Mouse (Mus musculus) ovary, postnatal 36 days (tissue): ENCODE measurements around the gene Alpk3.
"Not testable (repeated sequence)": the region's sequence is repeated elsewhere in the genome, so short reads cannot be mapped to it uniquely, and the experiment has no call there.

Experiments used
- DNase-seq: peaks from one replicate; pipeline ENCODE4 v3.0.0; 2022; ENCODE audit warnings: low spot score, mixed read lengths

The Alpk3 gene

GRCm38 (mm10) chr7:81131864-81132263 lies 74.5 kb downstream of the Alpk3 start:
- no peak for DNase-seq

- peak; percentile 60 for DNase-seq
These were observed 75.5 kb downstream of the Alpk3 start for GRCm38 (mm10) chr7:81132851-81133279.

- no peak for DNase-seq
These were observed 76.0 kb downstream of the Alpk3 start for GRCm38 (mm10) chr7:81133416-81133815.

- no peak for DNase-seq
These were observed 76.5 kb downstream of the Alpk3 start for GRCm38 (mm10) chr7:81133941-81134340.

GRCm38 (mm10) chr7:81134614-81135067 lies 77.2 kb downstream of the Alpk3 start:
- DNase-seq, result peak; percentile 58

GRCm38 (mm10) chr7:81137292-81137691 lies 79.9 kb downstream of the Alpk3 start:
- no peak for DNase-seq

GRCm38 (mm10) chr7:81139100-81139499 lies 81.7 kb downstream of the Alpk3 start:
- no peak for DNase-seq

GRCm38 (mm10) chr7:81139671-81140404 lies 82.4 kb downstream of the Alpk3 start:
- no peak for DNase-seq

- DNase-seq, result no peak
These were observed 84.1 kb downstream of the Alpk3 start for GRCm38 (mm10) chr7:81141541-81141940.

GRCm38 (mm10) chr7:81143056-81143455 lies 85.7 kb downstream of the Alpk3 start:
- DNase-seq, result not testable (repeated sequence)

- DNase-seq, result no peak
These were observed 92.4 kb downstream of the Alpk3 start for GRCm38 (mm10) chr7:81149759-81150158.

GRCm38 (mm10) chr7:81151216-81151615 lies 93.8 kb downstream of the Alpk3 start:
- no peak for DNase-seq

- no peak for DNase-seq
These were observed 94.9 kb downstream of the Alpk3 start for GRCm38 (mm10) chr7:81152306-81152705.

- DNase-seq, result no peak
These were observed 95.4 kb downstream of the Alpk3 start for GRCm38 (mm10) chr7:81152826-81153225.

- no peak for DNase-seq
These were observed 95.9 kb downstream of the Alpk3 start for GRCm38 (mm10) chr7:81153327-81153726.

GRCm38 (mm10) chr7:81154244-81154643 lies 96.8 kb downstream of the Alpk3 start:
- not testable (repeated sequence) for DNase-seq

- DNase-seq, result peak; percentile 56
These were observed 97.6 kb downstream of the Alpk3 start for GRCm38 (mm10) chr7:81154960-81155359.
